Mouse (Mus musculus): ENCODE measurements around the gene Myl3. TPM values are rescaled to one million over a fixed set of nuclear protein-coding genes. Genes with fewer than 3 reads are reported as not detected.

Gene Myl3
- polyA plus RNA-seq, 1 experiment from 2014 or later, result not detected

GRCm38 (mm10) chr9:110702848-110703247 lies 38.8 kb upstream of the Myl3 start:
- WGBS, result 64% methylated on average over 1 of the region's 1 CpGs
- H3K36me3 ChIP-seq (ENCODE audit: control insufficient read depth, insufficient read depth), result no peaks in the 10 kb centered on the region; the same call in 1 of the 2 replicates
- no peak overlapping the region for H3K27ac ChIP-seq (ENCODE audit: low read depth, low read length)
- peaks cover 10% of the 10 kb centered on the region; the same call in 1 of the 2 replicates for H3K4me1 ChIP-seq (replicated peaks; ENCODE audit: control insufficient read depth, insufficient read depth, low read length)
- no peaks in the 10 kb centered on the region for H3K9me3 ChIP-seq (ENCODE audit: control insufficient read depth)
- TF ChIP-seq CTCF (IDR thresholded peaks at IDR 0.05; ENCODE audit: low read depth), result no peak
- H3K4me2 ChIP-seq (replicated peaks; ENCODE audit: low read depth), result no peak overlapping the region
- H3K27me3 ChIP-seq (replicated peaks; ENCODE audit: control insufficient read depth, insufficient read depth, low read length), result no peaks in the 10 kb centered on the region
- H3K9ac ChIP-seq (ENCODE audit: low read depth, low read length), result no peak overlapping the region
- H3K4me3 ChIP-seq (ENCODE audit: low read depth, low read length), result no peak overlapping the region
- no peak for ATAC-seq

GRCm38 (mm10) chr9:110703951-110704350 lies 37.7 kb upstream of the Myl3 start:
- Histone ChIP-seq H3K27ac (ENCODE audit: low read depth, low read length) (no peak overlapping the region), H3K27me3 (replicated peaks; ENCODE audit: control insufficient read depth, insufficient read depth, low read length) (no peaks in the 10 kb centered on the region), H3K4me3 (ENCODE audit: low read depth, low read length) (no peak overlapping the region), H3K4me2 (replicated peaks; ENCODE audit: low read depth) (no peak overlapping the region), H3K9me3 (ENCODE audit: control insufficient read depth) (no peaks in the 10 kb centered on the region), H3K9ac (ENCODE audit: low read depth, low read length) (no peak overlapping the region), H3K4me1 (replicated peaks; ENCODE audit: control insufficient read depth, insufficient read depth, low read length) (peaks cover 10% of the 10 kb centered on the region; the same call in 1 of the 2 replicates), H3K36me3 (ENCODE audit: control insufficient read depth, insufficient read depth) (peaks cover 4% of the 10 kb centered on the region; the same call in 1 of the 2 replicates)
- TF ChIP-seq CTCF (IDR thresholded peaks at IDR 0.05; ENCODE audit: low read depth), result no peak
- WGBS, result 58% methylated on average over 6 of the region's 6 CpGs
- ATAC-seq, result no peak

GRCm38 (mm10) chr9:110706784-110707183 lies 34.9 kb upstream of the Myl3 start:
- H3K9me3 ChIP-seq (ENCODE audit: control insufficient read depth), result no peaks in the 10 kb centered on the region
- peaks cover 4% of the 10 kb centered on the region; the same call in 1 of the 2 replicates for H3K4me1 ChIP-seq (replicated peaks; ENCODE audit: control insufficient read depth, insufficient read depth, low read length)
- peak; percentile 5; the same call in 1 of the 2 replicates for TF ChIP-seq CTCF (IDR thresholded peaks at IDR 0.05; ENCODE audit: low read depth)
- ATAC-seq, result no peak
- H3K27ac ChIP-seq (ENCODE audit: low read depth, low read length), result no peak overlapping the region
- H3K36me3 ChIP-seq (ENCODE audit: control insufficient read depth, insufficient read depth), result peaks cover 20% of the 10 kb centered on the region; the same call in 1 of the 2 replicates
- WGBS, result 82% methylated on average over 5 of the region's 5 CpGs
- no peaks in the 10 kb centered on the region for H3K27me3 ChIP-seq (replicated peaks; ENCODE audit: control insufficient read depth, insufficient read depth, low read length)
- H3K4me2 ChIP-seq (replicated peaks; ENCODE audit: low read depth), result no peak overlapping the region
- no peak overlapping the region for H3K9ac ChIP-seq (ENCODE audit: low read depth, low read length)
- H3K4me3 ChIP-seq (ENCODE audit: low read depth, low read length), result no peak overlapping the region

- H3K4me2 ChIP-seq (replicated peaks; ENCODE audit: low read depth), result peak overlapping the region; percentile 61
- peak; percentile 97 for TF ChIP-seq CTCF (IDR thresholded peaks at IDR 0.05; ENCODE audit: low read depth)
- H3K36me3 ChIP-seq (ENCODE audit: control insufficient read depth, insufficient read depth), result peaks cover 24% of the 10 kb centered on the region
- no peaks in the 10 kb centered on the region for H3K4me1 ChIP-seq (replicated peaks; ENCODE audit: control insufficient read depth, insufficient read depth, low read length)
- ATAC-seq, result peak; percentile 78
- no peak overlapping the region for H3K27ac ChIP-seq (ENCODE audit: low read depth, low read length)
- 0 out of 2 replicates have a peak overlapping the region, but pooled peaks have one; percentile 52 for H3K9ac ChIP-seq (ENCODE audit: low read depth, low read length)
- H3K27me3 ChIP-seq (replicated peaks; ENCODE audit: control insufficient read depth, insufficient read depth, low read length), result no peaks in the 10 kb centered on the region
- H3K4me3 ChIP-seq (ENCODE audit: low read depth, low read length), result peak overlapping the region; percentile 31
- no peaks in the 10 kb centered on the region for H3K9me3 ChIP-seq (ENCODE audit: control insufficient read depth)
- 20% methylated on average over 5 of the region's 5 CpGs for WGBS
Measured at GRCm38 (mm10) chr9:110709640-110710258, 31.9 kb upstream of the Myl3 start.

- Histone ChIP-seq H3K27me3 (replicated peaks; ENCODE audit: control insufficient read depth, insufficient read depth, low read length) (no peaks in the 10 kb centered on the region), H3K27ac (ENCODE audit: low read depth, low read length) (no peak overlapping the region), H3K9me3 (ENCODE audit: control insufficient read depth) (no peaks in the 10 kb centered on the region), H3K36me3 (ENCODE audit: control insufficient read depth, insufficient read depth) (peaks cover 24% of the 10 kb centered on the region), H3K4me1 (replicated peaks; ENCODE audit: control insufficient read depth, insufficient read depth, low read length) (no peaks in the 10 kb centered on the region), H3K9ac (ENCODE audit: low read depth, low read length) (no peak overlapping the region), H3K4me3 (ENCODE audit: low read depth, low read length) (no peak overlapping the region), H3K4me2 (replicated peaks; ENCODE audit: low read depth) (no peak overlapping the region)
- no peak for ATAC-seq
- WGBS, result 86% methylated on average over 1 of the region's 1 CpGs
- TF ChIP-seq CTCF (IDR thresholded peaks at IDR 0.05; ENCODE audit: low read depth), result no peak
Measured at GRCm38 (mm10) chr9:110711532-110711931, 30.1 kb upstream of the Myl3 start.

GRCm38 (mm10) chr9:110711996-110712395 lies 29.7 kb upstream of the Myl3 start:
- Histone ChIP-seq H3K36me3 (ENCODE audit: control insufficient read depth, insufficient read depth) (peaks cover 24% of the 10 kb centered on the region), H3K4me1 (replicated peaks; ENCODE audit: control insufficient read depth, insufficient read depth, low read length) (no peaks in the 10 kb centered on the region), H3K4me2 (replicated peaks; ENCODE audit: low read depth) (no peak overlapping the region), H3K27me3 (replicated peaks; ENCODE audit: control insufficient read depth, insufficient read depth, low read length) (no peaks in the 10 kb centered on the region), H3K9me3 (ENCODE audit: control insufficient read depth) (no peaks in the 10 kb centered on the region), H3K27ac (ENCODE audit: low read depth, low read length) (no peak overlapping the region), H3K9ac (ENCODE audit: low read depth, low read length) (no peak overlapping the region), H3K4me3 (ENCODE audit: low read depth, low read length) (no peak overlapping the region)
- 84% methylated on average over 6 of the region's 6 CpGs for WGBS
- TF ChIP-seq CTCF (IDR thresholded peaks at IDR 0.05; ENCODE audit: low read depth), result no peak
- no peak for ATAC-seq
